Comparison of ENCODE assay signal across 12 mouse cellular contexts in genomic region chr12:102368066-102368465, GRCm38 (mm10).
DNase-seq lines count a peak whose midpoint lies in the region; ATAC-seq and TF ChIP-seq lines count a peak whose summit lies in the region.
"Had no signal": no experiment of that assay in that cellular context is flagged by ENCODE, and none has a peak within 500 bp of the region (broad histone marks: within the 10 kb centered on the region; RNA-seq: fewer than 3 reads in every experiment).

No protein-coding gene starts in this region.

- TF ChIP-seq EP300 in liver, postnatal 0 days (IDR thresholded peaks at IDR 0.05; ENCODE audit: low read depth): no peak

- H3K9ac ChIP-seq in liver, postnatal 0 days (replicated peaks): 0 out of 2 replicates have a peak overlapping the region, but pooled peaks have one; percentile 50
- no peak overlapping the region for H3K9ac ChIP-seq in hindbrain, embryonic 11.5 days (ENCODE audit: low read depth, low read length)
- H3K9ac ChIP-seq: heart, embryonic 15.5 days had no signal

- peak overlapping the region; percentile 49 for H3K4me2 ChIP-seq in liver, postnatal 0 days (ENCODE audit: low read depth, low read length)
- no peak overlapping the region for H3K4me2 ChIP-seq in hindbrain, embryonic 11.5 days (replicated peaks; ENCODE audit: low read depth, low read length)
- H3K4me2 ChIP-seq: heart, embryonic 15.5 days had no signal

- peak overlapping the region; percentile 76 for H3K27ac ChIP-seq in liver, postnatal 0 days (ENCODE audit: low read depth)
- H3K27ac ChIP-seq in gastrocnemius, adult 2 months: no peak overlapping the region; the same call in 1 of the 2 replicates
- no peak overlapping the region for H3K27ac ChIP-seq in hindbrain, embryonic 11.5 days (ENCODE audit: low read depth, low read length)
- H3K27ac ChIP-seq: heart, embryonic 15.5 days; midbrain, embryonic 10.5 days had no signal

- intact Hi-C loops in gastrocnemius, adult 2 months (cut with DNase I): no loop called here

- peak; percentile 65 for DNase-seq in 416B (ENCODE audit: low read depth)
- DNase-seq in liver, postnatal 0 days: peak; percentile 40
- DNase-seq in gastrocnemius, adult 2 months: no peak
- no peak for DNase-seq in ovary, postnatal 14 days (ENCODE audit: low spot score)
- no peak for DNase-seq in gastrocnemius, adult 8-10 months (ENCODE audit: low spot score in 2 of 2)
- no peak for DNase-seq in hindbrain, embryonic 11.5 days (ENCODE audit: low spot score)
- DNase-seq: cerebellum, adult 9-11 months had no signal

- no peaks in the 10 kb centered on the region for H3K36me3 ChIP-seq in E14TG2a.4 (ENCODE audit: insufficient read depth, low read length)
- H3K36me3 ChIP-seq in liver, postnatal 0 days (replicated peaks; ENCODE audit: insufficient read depth, low read length): peaks cover 53% of the 10 kb centered on the region
- H3K36me3 ChIP-seq in hindbrain, embryonic 11.5 days (ENCODE audit: control insufficient read depth, insufficient read depth, low read length): no peaks in the 10 kb centered on the region
- H3K36me3 ChIP-seq: G1E; midbrain, embryonic 10.5 days had no signal

- H3K27me3 ChIP-seq in E14TG2a.4 (ENCODE audit: insufficient read depth, low read length): peaks cover 20% of the 10 kb centered on the region
- no peaks in the 10 kb centered on the region for H3K27me3 ChIP-seq in liver, postnatal 0 days (ENCODE audit: insufficient read depth, low read length)
- H3K27me3 ChIP-seq in hindbrain, embryonic 11.5 days (ENCODE audit: control insufficient read depth, insufficient read depth, low read length): no peaks in the 10 kb centered on the region
- H3K27me3 ChIP-seq: heart, embryonic 15.5 days had no signal

- H3K4me1 ChIP-seq in E14TG2a.4 (replicated peaks; ENCODE audit: low read depth, low read length): peaks cover 21% of the 10 kb centered on the region
- peaks cover 7% of the 10 kb centered on the region; the same call in 1 of the 2 replicates for H3K4me1 ChIP-seq in liver, postnatal 0 days (ENCODE audit: insufficient read depth)
- H3K4me1 ChIP-seq in hindbrain, embryonic 11.5 days (replicated peaks; ENCODE audit: control insufficient read depth, insufficient read depth, low read length): no peaks in the 10 kb centered on the region
- H3K4me1 ChIP-seq: midbrain, embryonic 10.5 days had no signal

- 41% methylated on average over 7 of the region's 7 CpGs for WGBS in liver, postnatal 0 days (ENCODE audit: insufficient replicate concordance)
- 81% methylated on average over 7 of the region's 7 CpGs for WGBS in hindbrain, embryonic 11.5 days

- H3K4me3 ChIP-seq in E14TG2a.4 (replicated peaks; ENCODE audit: low read length): peak overlapping the region; percentile 51
- peak overlapping the region; percentile 19 for H3K4me3 ChIP-seq in liver, postnatal 0 days (ENCODE audit: low read depth, low read length)
- H3K4me3 ChIP-seq in gastrocnemius, adult 2 months: no peak overlapping the region
- no peak overlapping the region for H3K4me3 ChIP-seq in hindbrain, embryonic 11.5 days (ENCODE audit: low read depth, low read length)
- H3K4me3 ChIP-seq: heart, embryonic 15.5 days; midbrain, embryonic 10.5 days had no signal

- no peak for TF ChIP-seq CTCF in E14TG2a.4 (conservative IDR thresholded peaks at IDR 0.05; ENCODE audit: low read length)
- TF ChIP-seq CTCF in liver, postnatal 0 days (IDR thresholded peaks at IDR 0.05; ENCODE audit: low read depth): no peak
- no peak for TF ChIP-seq CTCF in gastrocnemius, adult 2 months (IDR thresholded peaks at IDR 0.05)

- no peaks in the 10 kb centered on the region for H3K9me3 ChIP-seq in E14TG2a.4 (ENCODE audit: low read length)
- no peaks in the 10 kb centered on the region for H3K9me3 ChIP-seq in liver, postnatal 0 days (ENCODE audit: low read length)
- no peaks in the 10 kb centered on the region for H3K9me3 ChIP-seq in hindbrain, embryonic 11.5 days (ENCODE audit: control insufficient read depth, low read length)
- H3K9me3 ChIP-seq: G1E; heart, embryonic 15.5 days; midbrain, embryonic 10.5 days had no signal

- ATAC-seq in liver, postnatal 0 days: peak; percentile 32; the same call in 1 of the 2 replicates
- ATAC-seq in neutrophil, adult 5-6 weeks (ENCODE audit: extremely low read depth, insufficient number of reproducible peaks, low FRiP score, poor library complexity, severe bottlenecking): peak; percentile 52
- ATAC-seq in hindbrain, embryonic 11.5 days (ENCODE audit: low FRiP score): no peak

Comparison
In these comparisons a context has a peak if more than half of its experiments do, and no peak if none do; other contexts are left out.
1. DNase-seq: peak in 416B (single experiment) and liver, postnatal 0 days (single experiment); none in gastrocnemius, adult 2 months (single experiment), ovary, postnatal 14 days (single experiment), gastrocnemius, adult 8-10 months (0 of 2) and hindbrain, embryonic 11.5 days (single experiment).
2. H3K4me3 ChIP-seq: peak in E14TG2a.4 (single experiment) and liver, postnatal 0 days (single experiment); none in gastrocnemius, adult 2 months (single experiment) and hindbrain, embryonic 11.5 days (single experiment).